Mouse (Mus musculus) megakaryocyte, embryonic 14.5 days (primary cell): ENCODE results near the gene Tmem220. TPM values are rescaled to one million over a fixed set of nuclear protein-coding genes. Genes with fewer than 3 reads are reported as not detected.

Experiments used
- H3K27me3 ChIP-seq: replicated peaks from 2 replicates; pipeline ENCODE3; 2012; ENCODE audit warnings: inconsistent platforms
- H3K36me3 ChIP-seq: replicated peaks from 2 replicates; pipeline ENCODE3; 2012; ENCODE audit warnings: low read length, inconsistent platforms, mixed read lengths
- H3K4me1 ChIP-seq: 2 replicates; pipeline ENCODE4 v1.6.1; 2012; ENCODE audit warnings: inconsistent platforms
- H3K4me3 ChIP-seq: replicated peaks from 2 replicates; pipeline ENCODE3; 2012; ENCODE audit warnings: moderate library complexity, mild to moderate bottlenecking, inconsistent platforms
- H3K9me3 ChIP-seq: 2 replicates; pipeline ENCODE4 v1.6.1; 2012; ENCODE audit warnings: inconsistent platforms
- FLI1 ChIP-seq: IDR thresholded peaks from 2 replicates; pipeline ENCODE4 v1.6.1; 2012; ENCODE audit warnings: low read length, inconsistent platforms, mixed read lengths
- GATA1 ChIP-seq: IDR thresholded peaks from 3 replicates; pipeline ENCODE4 v1.6.1; 2012; ENCODE audit warnings: mixed read lengths, low read length, inconsistent platforms, borderline replicate concordance
- polyA plus RNA-seq: library from polyadenylated mRNA; stranded (reverse); fragments of >175 nt; gene quantifications from 2 replicates; pipeline ENCODE4 v1.2.3, GENCODE M21; 2012; ENCODE audit warnings: low replicate concordance; ENCODE audit not compliant: insufficient read depth

Gene Tmem220
- polyA plus RNA-seq, 1 experiment = not detected

DNA sequence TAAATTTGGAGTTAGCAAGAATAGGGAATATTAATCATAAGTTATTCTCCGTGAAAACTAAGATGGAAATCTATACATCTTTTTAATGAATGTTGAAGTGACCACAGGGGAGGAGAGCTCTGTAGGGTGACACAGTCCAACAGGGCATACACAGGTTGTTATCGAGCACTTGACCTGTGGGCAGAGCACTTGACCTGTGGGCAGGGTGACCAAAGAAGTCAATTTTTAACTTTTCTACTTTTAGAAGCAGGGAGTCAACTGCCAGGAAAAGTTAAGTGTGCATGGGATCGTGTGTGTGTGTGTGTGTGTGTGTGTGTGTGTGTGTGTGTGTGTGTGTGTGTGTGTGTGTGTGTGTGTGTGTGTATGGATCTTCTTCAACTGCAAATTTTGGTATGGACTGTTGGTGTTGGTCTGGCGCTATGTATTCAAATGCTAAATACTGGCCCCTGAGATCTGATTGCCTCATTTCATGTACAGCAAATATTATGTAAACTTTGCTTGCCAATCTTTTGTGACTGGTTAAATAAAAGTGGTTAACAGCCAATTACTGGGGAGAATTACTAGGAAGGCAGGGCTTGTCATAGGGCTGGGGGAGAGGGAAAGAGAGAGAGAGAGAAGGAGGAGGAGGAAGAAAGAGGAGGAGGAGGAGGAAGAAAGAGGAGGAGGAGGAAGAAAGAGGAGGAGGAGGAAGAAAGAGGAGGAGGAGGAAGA lies 10.0 kb downstream of the Tmem220 start:
- Histone ChIP-seq H3K36me3 (peaks cover 30% of the 10 kb centered on the region), H3K9me3 (no peaks in the 10 kb centered on the region), H3K4me3 (no peak overlapping the region), H3K27me3 (peaks cover 9% of the 10 kb centered on the region), H3K4me1 (peaks cover 10% of the 10 kb centered on the region; the same call in 1 of the 2 replicates)
- TF ChIP-seq FLI1 (no peak), GATA1 (no peak)

DNA sequence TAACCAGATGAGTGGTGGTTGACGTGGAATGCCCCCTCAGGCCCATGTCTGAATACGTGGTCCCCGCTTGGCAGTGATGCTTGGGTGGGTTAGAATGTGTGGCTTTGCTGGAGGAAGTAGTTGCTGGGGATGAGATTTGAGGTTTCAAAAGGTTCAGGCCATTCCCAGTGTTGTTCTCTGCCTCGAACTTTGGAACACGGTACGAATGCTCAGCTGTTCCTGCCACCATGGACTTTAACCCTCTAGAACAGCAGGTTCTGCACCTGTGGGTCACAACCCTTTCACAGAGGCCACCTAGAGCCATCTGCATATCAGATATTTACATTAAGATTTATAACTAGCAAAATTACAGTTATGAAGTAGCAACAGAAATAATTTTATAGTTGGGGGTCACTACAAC lies 11.3 kb downstream of the Tmem220 start:
- no peaks in the 10 kb centered on the region for H3K9me3 ChIP-seq
- TF ChIP-seq GATA1 (no peak), FLI1 (no peak)
- H3K27me3 ChIP-seq = peaks cover 5% of the 10 kb centered on the region
- H3K36me3 ChIP-seq = peaks cover 43% of the 10 kb centered on the region
- peaks cover 5% of the 10 kb centered on the region; the same call in 1 of the 2 replicates for H3K4me1 ChIP-seq
- H3K4me3 ChIP-seq = no peak overlapping the region

- H3K27me3 ChIP-seq = peaks cover 1% of the 10 kb centered on the region
- no peak for TF ChIP-seq FLI1
- TF ChIP-seq GATA1 = no peak
- H3K4me1 ChIP-seq = no peaks in the 10 kb centered on the region; the same call in 1 of the 2 replicates
- peaks cover 50% of the 10 kb centered on the region for H3K36me3 ChIP-seq
- no peak overlapping the region for H3K4me3 ChIP-seq
- H3K9me3 ChIP-seq = no peaks in the 10 kb centered on the region
Observed at GRCm38 (mm10) chr11:67036892-67037291, 11.9 kb downstream of the Tmem220 start.

- no peak for TF ChIP-seq FLI1
- TF ChIP-seq GATA1 = no peak
- Histone ChIP-seq H3K9me3 (no peaks in the 10 kb centered on the region), H3K36me3 (peaks cover 62% of the 10 kb centered on the region), H3K4me1 (peaks cover under 1% of the 10 kb centered on the region; the same call in 1 of the 2 replicates), H3K4me3 (no peak overlapping the region), H3K27me3 (no peaks in the 10 kb centered on the region)
Observed at GRCm38 (mm10) chr11:67039799-67040198, 14.8 kb downstream of the Tmem220 start.

GRCm38 (mm10) chr11:67040483-67040882 lies 15.5 kb downstream of the Tmem220 start:
- Histone ChIP-seq H3K4me1 (peaks cover 5% of the 10 kb centered on the region), H3K27me3 (no peaks in the 10 kb centered on the region), H3K4me3 (no peak overlapping the region), H3K9me3 (no peaks in the 10 kb centered on the region), H3K36me3 (peaks cover 65% of the 10 kb centered on the region)
- TF ChIP-seq FLI1 (no peak), GATA1 (no peak)

GRCm38 (mm10) chr11:67043007-67043406 lies 18.1 kb downstream of the Tmem220 start:
- H3K36me3 ChIP-seq = peaks cover 63% of the 10 kb centered on the region
- peaks cover 9% of the 10 kb centered on the region for H3K4me1 ChIP-seq
- H3K27me3 ChIP-seq = no peaks in the 10 kb centered on the region
- H3K4me3 ChIP-seq = no peak overlapping the region
- no peaks in the 10 kb centered on the region for H3K9me3 ChIP-seq
- TF ChIP-seq GATA1 (no peak), FLI1 (no peak)

DNA sequence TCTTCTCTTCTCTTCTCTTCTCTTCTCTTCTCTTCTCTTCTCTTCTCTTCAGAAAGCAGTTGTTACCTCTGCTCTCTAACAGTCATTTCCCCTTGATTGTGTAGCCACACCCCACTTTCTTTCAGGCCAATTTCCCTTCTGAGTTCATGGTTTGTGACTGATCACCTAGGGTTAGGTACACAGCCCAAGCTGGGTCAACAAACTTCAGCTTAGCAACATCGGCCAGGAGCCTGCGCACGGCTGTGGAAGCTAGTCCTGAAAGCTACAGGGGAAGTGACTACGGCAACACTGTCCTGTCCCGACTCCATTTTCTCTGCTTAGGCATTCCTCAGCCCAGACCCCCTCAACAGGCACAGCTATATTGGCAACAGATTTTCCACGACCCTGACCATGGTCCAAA lies 20.0 kb downstream of the Tmem220 start:
- Histone ChIP-seq H3K27me3 (no peaks in the 10 kb centered on the region), H3K9me3 (no peaks in the 10 kb centered on the region), H3K36me3 (peaks cover 50% of the 10 kb centered on the region), H3K4me3 (no peak overlapping the region), H3K4me1 (peaks cover 13% of the 10 kb centered on the region)
- no peak for TF ChIP-seq GATA1
- TF ChIP-seq FLI1 = no peak

DNA sequence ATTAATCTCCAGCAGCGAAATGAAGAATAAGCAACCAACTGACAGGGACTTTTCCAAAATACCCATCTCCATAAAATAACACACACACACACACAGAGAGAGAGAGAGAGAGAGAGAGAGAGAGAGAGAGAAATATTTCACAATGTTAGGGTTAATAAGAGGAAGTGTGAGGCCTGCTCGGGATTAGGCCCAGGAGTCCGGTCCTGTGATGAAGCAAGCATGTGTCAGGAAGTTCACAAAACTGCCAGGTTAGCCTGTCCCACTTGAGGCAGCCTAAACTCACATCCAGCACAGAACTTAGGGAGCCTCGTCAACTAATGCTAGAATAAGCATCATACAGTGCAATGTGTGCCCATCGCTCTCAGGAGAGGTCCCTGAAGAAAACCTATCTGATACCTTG lies 22.2 kb downstream of the Tmem220 start:
- Histone ChIP-seq H3K9me3 (no peaks in the 10 kb centered on the region), H3K4me3 (no peak overlapping the region), H3K27me3 (no peaks in the 10 kb centered on the region), H3K4me1 (peaks cover 22% of the 10 kb centered on the region), H3K36me3 (peaks cover 36% of the 10 kb centered on the region)
- TF ChIP-seq GATA1 (no peak), FLI1 (no peak)

GRCm38 (mm10) chr11:67048496-67048895 lies 23.5 kb downstream of the Tmem220 start:
- peaks cover 26% of the 10 kb centered on the region for H3K36me3 ChIP-seq
- TF ChIP-seq GATA1 = no peak
- TF ChIP-seq FLI1 = no peak

DNA sequence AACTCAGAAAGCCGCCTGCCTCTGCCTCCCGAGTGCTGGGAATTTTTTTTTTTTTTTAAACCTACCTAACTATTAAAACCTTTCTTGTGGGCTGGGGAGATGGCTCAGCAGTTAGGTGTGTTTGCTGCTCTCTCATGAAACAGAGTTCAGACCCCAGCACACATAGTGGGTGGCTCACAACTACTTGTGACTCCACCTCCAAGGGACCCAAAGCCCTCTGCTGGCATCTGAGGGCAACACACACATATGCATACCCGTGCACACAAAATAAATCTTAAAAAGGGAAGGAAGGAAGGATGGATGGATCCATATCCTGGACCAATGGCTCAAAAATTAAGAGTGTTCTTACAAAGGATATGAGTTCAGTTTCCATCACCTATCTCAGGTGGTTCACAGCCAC lies 24.3 kb downstream of the Tmem220 start:
- H3K4me1 ChIP-seq = peaks cover 33% of the 10 kb centered on the region
- H3K9me3 ChIP-seq = no peaks in the 10 kb centered on the region
- H3K27me3 ChIP-seq = no peaks in the 10 kb centered on the region
- no peak overlapping the region for H3K4me3 ChIP-seq
- TF ChIP-seq GATA1 = no peak
- no peak for TF ChIP-seq FLI1
- peaks cover 29% of the 10 kb centered on the region for H3K36me3 ChIP-seq

More at GRCm38 (mm10) chr11:67048496-67048895, 23.5 kb downstream of the Tmem220 start:
- H3K4me3 ChIP-seq = no peak overlapping the region
- no peaks in the 10 kb centered on the region for H3K9me3 ChIP-seq
- H3K27me3 ChIP-seq = no peaks in the 10 kb centered on the region
- H3K4me1 ChIP-seq = peaks cover 26% of the 10 kb centered on the region

- TF ChIP-seq FLI1 (no peak), GATA1 (no peak)
- Histone ChIP-seq H3K36me3 (peaks cover 38% of the 10 kb centered on the region), H3K4me3 (peak overlapping the region; percentile 94), H3K27me3 (no peaks in the 10 kb centered on the region), H3K4me1 (peaks cover 29% of the 10 kb centered on the region), H3K9me3 (no peaks in the 10 kb centered on the region)
Observed at GRCm38 (mm10) chr11:67051676-67052320, 26.8 kb downstream of the Tmem220 start.
